Mouse (Mus musculus) right cerebral cortex, postnatal 10 days (tissue): ENCODE data around the gene 2510009E07Rik.

Source experiments
- DNase-seq, 2 experiments: peaks; one replicate each; pipeline ENCODE4 v3.0.0; 2021; ENCODE audit warnings: low spot score in 2 of 2

The 2510009E07Rik gene

DNA sequence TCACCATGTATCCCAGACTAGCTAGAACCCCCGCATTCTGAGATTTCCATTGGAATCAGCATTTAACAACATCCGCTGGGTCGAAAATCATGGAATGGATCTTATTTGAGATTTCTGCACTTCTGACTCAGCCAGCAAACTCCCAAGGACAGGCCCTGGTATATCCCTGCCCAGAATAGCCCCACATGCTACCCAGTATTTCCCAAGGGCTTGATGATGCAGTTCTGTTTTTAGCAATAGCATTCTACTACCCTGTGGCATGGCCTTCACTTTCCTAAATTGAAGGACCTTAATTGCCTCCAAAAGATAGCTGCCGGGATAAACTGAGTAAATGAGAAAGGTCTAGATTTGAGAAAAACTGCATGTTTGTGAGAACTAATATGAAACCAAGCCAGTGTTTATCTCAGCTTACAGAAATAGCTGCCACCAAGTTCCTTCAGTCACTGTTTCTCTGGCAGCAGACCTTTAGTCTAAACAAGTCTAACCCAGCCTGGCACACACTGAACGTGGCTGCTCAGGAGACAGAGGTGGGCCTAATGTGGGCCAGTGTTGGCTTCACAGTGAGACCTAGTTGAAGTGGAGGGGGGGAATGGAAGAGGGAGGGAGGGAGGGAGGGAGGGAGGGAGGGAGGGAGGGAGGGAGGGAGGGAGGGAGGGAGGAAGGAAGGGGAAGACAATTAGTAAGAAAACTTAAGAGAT, 58.2 kb downstream of the 2510009E07Rik start:
- no peak for DNase-seq

GRCm38 (mm10) chr16:21634460-21634859, 60.0 kb downstream of the 2510009E07Rik start:
- DNase-seq, result no peak

GRCm38 (mm10) chr16:21631815-21632222, 62.6 kb downstream of the 2510009E07Rik start:
- no peak for DNase-seq

GRCm38 (mm10) chr16:21630614-21631013, 63.9 kb downstream of the 2510009E07Rik start:
- no peak for DNase-seq

DNA sequence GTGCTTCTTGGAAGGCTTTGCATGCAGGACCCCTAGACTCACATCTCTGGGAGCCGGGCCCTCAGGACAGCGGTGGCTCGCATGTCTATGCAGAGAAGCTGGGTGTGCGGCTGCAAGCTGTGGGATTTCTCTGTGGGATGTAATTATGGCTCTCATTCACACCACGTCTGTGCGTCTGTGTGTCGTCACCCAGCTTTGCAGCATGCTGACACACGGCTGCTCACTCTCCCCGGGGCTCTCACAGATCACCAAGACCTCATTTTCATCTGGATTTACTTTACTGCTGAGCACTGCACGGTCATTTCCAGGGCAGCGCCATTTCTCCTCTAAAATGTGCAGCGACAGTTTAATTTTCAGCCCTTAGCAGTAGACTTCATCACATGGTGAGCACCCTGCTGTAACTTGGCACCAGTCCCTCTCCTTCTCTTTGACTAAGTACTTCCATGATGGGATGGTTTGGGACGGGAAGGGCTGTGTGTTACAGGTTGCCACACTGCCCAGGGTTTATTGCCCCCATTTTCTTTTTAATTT, 66.3 kb downstream of the 2510009E07Rik start:
- DNase-seq, result peak in 1 of 2 experiments; percentile 36

GRCm38 (mm10) chr16:21627248-21627647, 67.2 kb downstream of the 2510009E07Rik start:
- DNase-seq, result no peak

- no peak for DNase-seq
These were observed 68.5 kb downstream of the 2510009E07Rik start for GRCm38 (mm10) chr16:21625784-21626634.

DNA sequence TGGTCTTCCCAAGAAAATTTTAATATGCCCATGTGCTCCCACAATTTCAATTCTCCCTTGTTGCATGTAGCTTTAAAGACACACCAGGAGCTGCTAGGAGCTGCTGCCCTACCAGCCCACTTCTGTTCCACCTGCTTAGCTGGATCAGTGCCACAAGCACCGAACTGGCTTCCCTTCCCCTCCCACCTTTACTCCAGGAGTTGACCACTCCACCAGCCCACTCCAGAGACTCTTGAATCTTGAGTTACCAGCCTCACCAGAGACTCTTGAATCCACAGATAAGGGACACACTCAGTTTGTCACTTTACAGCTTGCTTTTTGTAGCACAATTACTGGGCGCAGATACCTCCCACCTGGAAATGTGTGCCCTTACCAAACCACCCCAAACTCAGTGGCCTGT, 73.8 kb downstream of the 2510009E07Rik start:
- DNase-seq, result no peak

GRCm38 (mm10) chr16:21615802-21616201, 78.7 kb downstream of the 2510009E07Rik start:
- DNase-seq, result peak in 1 of 2 experiments; percentile 45

GRCm38 (mm10) chr16:21610473-21610872, 84.0 kb downstream of the 2510009E07Rik start:
- DNase-seq, result no peak

GRCm38 (mm10) chr16:21608176-21608865, 86.1 kb downstream of the 2510009E07Rik start:
- DNase-seq, result peak in 1 of 2 experiments; percentile 45

GRCm38 (mm10) chr16:21607651-21608040, 86.8 kb downstream of the 2510009E07Rik start:
- DNase-seq, result peak; percentile 14 to 20

DNA sequence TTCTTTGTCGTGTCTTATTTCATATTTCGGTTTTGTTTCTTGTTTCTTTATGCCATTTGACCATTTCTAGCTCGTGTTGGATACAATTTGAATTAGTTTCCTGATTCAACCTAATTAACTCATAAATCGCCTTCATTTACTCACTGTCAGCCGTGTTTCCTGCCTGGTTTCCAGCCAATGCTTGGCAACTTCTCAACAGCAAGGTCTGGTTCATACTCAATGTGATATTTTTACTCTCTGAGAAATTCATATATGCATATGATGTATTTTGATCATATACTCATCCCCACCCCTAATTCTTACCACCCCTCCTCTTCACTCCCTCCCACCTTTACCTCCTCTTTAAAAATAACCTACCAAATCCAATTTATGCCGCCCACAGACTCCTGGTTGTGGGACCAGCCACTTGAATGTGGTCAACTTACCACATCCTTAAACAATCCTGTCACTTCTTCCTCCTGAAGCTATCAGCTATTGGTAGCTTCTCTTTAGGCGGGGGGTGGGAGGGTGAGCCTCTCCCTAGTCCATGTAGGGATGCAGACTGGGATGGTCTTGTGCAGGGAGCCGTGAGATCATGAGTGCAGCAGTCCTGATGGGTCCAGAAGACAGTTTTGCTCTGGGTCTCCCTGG, 87.3 kb downstream of the 2510009E07Rik start:
- DNase-seq, result peak; percentile 41 to 49

DNA sequence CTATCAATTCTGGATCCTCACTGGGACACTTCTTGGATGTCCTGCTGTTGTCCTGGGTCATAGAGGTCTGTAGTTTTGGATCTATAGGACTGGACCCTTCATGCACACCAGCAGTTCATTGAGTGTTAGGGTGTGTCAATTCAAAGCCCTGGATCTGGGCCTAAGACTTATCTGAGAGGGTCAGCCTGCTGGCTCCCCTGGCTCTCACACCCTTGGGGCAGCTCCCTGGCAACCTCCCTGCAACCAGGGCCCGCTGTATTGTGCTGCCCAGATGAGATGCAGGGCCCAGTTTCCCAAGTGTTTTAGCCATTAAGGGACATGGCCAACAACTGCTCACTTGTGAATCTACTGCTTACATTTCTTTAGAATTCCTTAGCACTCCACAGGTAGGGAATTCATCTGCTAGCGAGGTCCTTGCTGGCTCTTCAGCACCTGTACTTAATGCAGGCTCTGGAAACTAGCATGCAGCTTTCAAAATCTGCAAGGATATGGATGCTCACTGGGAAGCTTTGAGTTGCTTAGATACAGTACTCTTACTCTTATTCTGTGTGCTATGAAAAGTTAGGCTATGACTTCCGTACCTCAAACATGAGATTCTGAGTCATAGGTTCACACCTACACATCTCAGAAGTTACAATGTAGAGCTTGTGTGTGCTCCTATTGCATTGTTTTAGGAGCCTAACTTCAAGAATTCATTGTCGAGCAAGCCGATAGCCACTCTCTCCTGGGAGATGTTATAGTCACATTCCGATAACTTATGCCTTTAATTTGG, 88.0 kb downstream of the 2510009E07Rik start:
- peak; percentile 21 to 22 for DNase-seq

- DNase-seq, result peak in 1 of 2 experiments; percentile 10
These were observed 90.1 kb downstream of the 2510009E07Rik start for GRCm38 (mm10) chr16:21604354-21604753.
